Mouse (Mus musculus): ENCODE data around the gene Hdgfl3. TPM values are rescaled to one million over a fixed set of nuclear protein-coding genes. Genes with fewer than 3 reads are reported as not detected.

Hdgfl3 gene
- total and polyA plus RNA-seq, 3 experiments = 0.04 TPM; not detected in 2

DNA sequence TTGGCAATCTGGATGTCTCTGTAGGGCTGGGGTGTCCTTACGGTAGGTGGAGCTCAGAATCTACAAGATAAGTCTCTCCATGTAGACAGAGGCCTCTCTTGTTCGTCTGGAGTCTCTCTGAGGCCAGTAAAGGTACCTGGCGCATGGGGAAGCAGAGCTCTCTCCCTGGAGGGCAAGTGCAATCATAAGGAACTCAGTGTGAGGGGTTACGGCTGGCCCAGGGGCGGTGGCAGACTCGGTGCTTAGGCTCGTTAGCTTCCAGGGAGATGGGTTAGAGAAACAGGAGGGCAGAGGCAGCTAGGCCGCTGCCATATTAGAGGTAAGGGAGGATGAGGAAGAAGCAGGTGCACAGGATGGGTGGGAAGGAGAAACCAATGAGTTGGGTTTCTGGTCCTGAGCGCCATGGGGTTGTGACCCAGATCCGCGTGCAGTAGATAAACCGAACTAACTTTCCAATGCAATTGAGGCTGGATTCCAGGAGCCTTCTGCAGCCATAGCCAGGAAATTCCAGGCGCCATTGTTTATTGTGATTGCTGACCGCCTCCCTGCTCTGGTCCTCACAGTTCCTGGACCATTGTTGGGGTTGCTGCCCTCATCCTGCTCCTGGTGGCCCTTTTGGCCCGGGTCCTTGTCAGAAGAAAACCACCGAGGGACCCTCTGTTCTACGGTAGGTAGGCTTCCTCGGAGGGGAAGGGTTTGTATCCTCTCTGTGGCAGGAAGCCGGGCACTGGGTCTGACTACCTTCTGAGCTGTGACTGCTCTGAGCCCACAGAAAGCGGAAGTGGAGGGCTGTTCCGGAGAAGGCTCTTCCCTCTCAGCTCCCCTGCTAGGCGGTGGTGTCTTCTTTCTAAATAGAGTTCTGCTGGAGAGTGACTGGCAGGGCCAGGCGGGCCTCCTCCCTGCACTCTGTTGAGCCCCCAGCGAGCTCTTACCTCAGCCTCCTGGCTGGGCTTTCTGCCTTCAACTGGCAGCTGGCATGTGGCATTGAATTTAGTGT, 71.4 kb downstream of the Hdgfl3 start:
- peak; percentile 60 for DNase-seq (ENCODE audit: extremely low read depth)
- dilution Hi-C loops (cut with MboI; ENCODE audit: extremely low pct_ligation_motif_present, extremely low pct_unique_long_range_greater_than_20kb, low sequenced_read_pairs) = no loop called here
- no peaks in the 10 kb centered on the region for H3K36me3 ChIP-seq (replicated peaks in 1 of 2; ENCODE audit: control insufficient read depth in 1 of 2, insufficient read depth in 1 of 2, low read length in 1 of 2)

DNA sequence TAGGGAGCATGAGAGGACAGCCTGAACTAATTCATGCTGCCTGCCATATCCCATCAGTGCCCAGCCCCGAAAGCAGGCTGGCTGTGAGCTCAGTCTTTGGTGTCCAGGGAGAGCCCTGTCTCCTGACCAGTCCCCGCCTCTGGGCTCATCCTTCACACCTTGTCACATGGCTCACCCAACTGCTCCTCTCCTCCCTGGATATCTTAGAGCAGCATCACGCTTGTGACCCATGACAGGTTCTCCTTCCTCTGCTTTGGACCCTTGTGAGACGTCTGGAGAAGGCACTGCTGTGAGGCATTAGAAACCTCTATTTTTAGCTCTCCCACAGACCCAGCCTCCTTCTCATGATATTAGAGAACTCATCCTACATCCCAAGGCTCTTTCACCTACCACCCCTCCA, 72.4 kb downstream of the Hdgfl3 start:
- Histone ChIP-seq H3K4me3 (replicated peaks in 1 of 3; ENCODE audit: low read depth in 2 of 3, low read length in 2 of 3, poor library complexity in 1 of 3) (no peak overlapping the region), H3K27me3 (replicated peaks) (peaks cover 14% of the 10 kb centered on the region), H3K4me2 (ENCODE audit: insufficient read depth, low read depth, poor library complexity, severe bottlenecking) (no peak overlapping the region), H3K27ac (ENCODE audit: insufficient read depth, low read depth) (no peak overlapping the region), H3K4me1 (ENCODE audit: control insufficient read depth in 1 of 2, insufficient read depth in 2 of 2) (peaks cover 18 to 56% of the 10 kb centered on the region in 2 experiments), H3K36me3 (replicated peaks in 1 of 2; ENCODE audit: control insufficient read depth in 1 of 2, insufficient read depth in 1 of 2, low read length in 1 of 2) (no peaks in the 10 kb centered on the region), H3K9me3 (replicated peaks; ENCODE audit: low read length) (no peaks in the 10 kb centered on the region), H3K9ac (ENCODE audit: insufficient read depth, low read depth) (no peak overlapping the region), H3K79me2 (replicated peaks; ENCODE audit: control insufficient read depth, extremely low read depth, insufficient read depth, poor library complexity, severe bottlenecking) (no peaks in the 10 kb centered on the region)
- dilution Hi-C loops (cut with MboI; ENCODE audit: extremely low pct_ligation_motif_present, extremely low pct_unique_long_range_greater_than_20kb, low sequenced_read_pairs) = no loop called here
- no peak for TF ChIP-seq USF2 (conservative IDR thresholded peaks at IDR 0.05; ENCODE audit: low read depth, low read length)
- no peak for DNase-seq (ENCODE audit: extremely low read depth)
- in situ Hi-C loops (cut with MboI; ENCODE audit: low pct_ligation_motif_present, low pct_unique_long_range_greater_than_20kb, low sequenced_read_pairs) = no loop called here

More for the DNA sequence above, 71.4 kb downstream of the Hdgfl3 start:
- Histone ChIP-seq H3K9ac (ENCODE audit: insufficient read depth, low read depth) (no peak overlapping the region), H3K4me1 (ENCODE audit: control insufficient read depth in 1 of 2, insufficient read depth in 2 of 2) (peaks cover 18 to 57% of the 10 kb centered on the region in 2 experiments), H3K79me2 (replicated peaks; ENCODE audit: control insufficient read depth, extremely low read depth, insufficient read depth, poor library complexity, severe bottlenecking) (no peaks in the 10 kb centered on the region), H3K4me2 (ENCODE audit: insufficient read depth, low read depth, poor library complexity, severe bottlenecking) (no peak overlapping the region), H3K27me3 (replicated peaks) (peaks cover 14% of the 10 kb centered on the region), H3K9me3 (replicated peaks; ENCODE audit: low read length) (no peaks in the 10 kb centered on the region), H3K27ac (ENCODE audit: insufficient read depth, low read depth) (no peak overlapping the region), H3K4me3 (replicated peaks in 1 of 3; ENCODE audit: low read depth in 2 of 3, low read length in 2 of 3, poor library complexity in 1 of 3) (no peak overlapping the region)
- in situ Hi-C loops (cut with MboI; ENCODE audit: low pct_ligation_motif_present, low pct_unique_long_range_greater_than_20kb, low sequenced_read_pairs) = no loop called here
- TF ChIP-seq POLR2A (IDR thresholded peaks at IDR 0.05; ENCODE audit: low read depth, low read length) = 0 out of 2 replicates have a peak, but pooled peaks have one; percentile 17
- no peak for TF ChIP-seq MXI1 (IDR thresholded peaks at IDR 0.05; ENCODE audit: low read depth, low read length)
- no peak for TF ChIP-seq MAZ (IDR thresholded peaks at IDR 0.05; ENCODE audit: low read depth, low read length)
- peak; percentile 56 for TF ChIP-seq ELF1 (IDR thresholded peaks at IDR 0.05; ENCODE audit: low read depth, low read length)

DNA sequence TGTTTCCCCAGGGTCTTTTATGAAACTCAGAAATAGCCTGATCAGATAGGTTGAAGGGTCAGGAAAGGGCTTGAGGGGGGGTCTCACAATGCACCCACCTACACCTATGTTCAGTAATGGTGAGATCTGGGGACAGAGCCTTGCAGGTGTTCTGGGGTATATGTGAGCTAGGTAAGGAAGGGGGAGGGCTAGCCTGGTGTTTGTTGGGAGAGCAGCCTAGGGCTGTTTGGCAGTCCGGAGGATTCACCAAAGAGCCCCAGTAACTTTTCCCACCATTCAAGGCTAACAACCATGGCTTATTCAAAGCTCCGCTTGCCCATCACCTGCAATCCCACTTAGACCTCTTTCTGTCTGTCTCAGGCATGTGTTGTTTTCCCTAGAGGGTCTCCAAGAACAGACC, 72.8 kb downstream of the Hdgfl3 start:
- in situ Hi-C loops (cut with MboI; ENCODE audit: low pct_ligation_motif_present, low pct_unique_long_range_greater_than_20kb, low sequenced_read_pairs) = no loop called here

More for the DNA sequence above, 72.8 kb downstream of the Hdgfl3 start:
- H3K36me3 ChIP-seq (replicated peaks in 1 of 2; ENCODE audit: control insufficient read depth in 1 of 2, insufficient read depth in 1 of 2, low read length in 1 of 2) = no peaks in the 10 kb centered on the region
- peaks cover 14% of the 10 kb centered on the region for H3K27me3 ChIP-seq (replicated peaks)
- peaks cover 19 to 57% of the 10 kb centered on the region in 2 experiments for H3K4me1 ChIP-seq (ENCODE audit: control insufficient read depth in 1 of 2, insufficient read depth in 2 of 2)
- no peaks in the 10 kb centered on the region for H3K79me2 ChIP-seq (replicated peaks; ENCODE audit: control insufficient read depth, extremely low read depth, insufficient read depth, poor library complexity, severe bottlenecking)
- no peak overlapping the region for H3K4me3 ChIP-seq (replicated peaks in 1 of 3; ENCODE audit: low read depth in 2 of 3, low read length in 2 of 3, poor library complexity in 1 of 3)
- DNase-seq (ENCODE audit: extremely low read depth) = no peak
- no peaks in the 10 kb centered on the region for H3K9me3 ChIP-seq (replicated peaks; ENCODE audit: low read length)
- dilution Hi-C loops (cut with MboI; ENCODE audit: extremely low pct_ligation_motif_present, extremely low pct_unique_long_range_greater_than_20kb, low sequenced_read_pairs) = no loop called here
- no peak overlapping the region for H3K27ac ChIP-seq (ENCODE audit: insufficient read depth, low read depth)
- no peak overlapping the region for H3K9ac ChIP-seq (ENCODE audit: insufficient read depth, low read depth)
- H3K4me2 ChIP-seq (ENCODE audit: insufficient read depth, low read depth, poor library complexity, severe bottlenecking) = no peak overlapping the region
- TF ChIP-seq RCOR1 (conservative IDR thresholded peaks at IDR 0.05; ENCODE audit: low read depth, low read length) = no peak
- TF ChIP-seq CHD1 (IDR thresholded peaks at IDR 0.05; ENCODE audit: low read depth, low read length) = no peak
- TF ChIP-seq PAX5 (IDR thresholded peaks at IDR 0.05; ENCODE audit: low read length) = no peak
- TF ChIP-seq CTCF (conservative IDR thresholded peaks at IDR 0.05 in 1 of 2, IDR thresholded peaks at IDR 0.05 in 1 of 2; ENCODE audit: low read depth in 2 of 2, low read length in 2 of 2) = no peak
- TF ChIP-seq NELFE (IDR thresholded peaks at IDR 0.05; ENCODE audit: low read depth, low read length) = no peak
- TF ChIP-seq SIN3A (IDR thresholded peaks at IDR 0.05; ENCODE audit: low read length) = no peak
- no peak for TF ChIP-seq MXI1 (IDR thresholded peaks at IDR 0.05; ENCODE audit: low read depth, low read length)
